Mouse (Mus musculus): ENCODE measurements around the gene C1qc. TPM values are rescaled to one million over a fixed set of nuclear protein-coding genes. Genes with fewer than 3 reads are reported as not detected.
A peak's percentile ranks its signal among the peaks of the same experiment; 100 is the strongest.

C1qc gene
- total RNA-seq, 2 experiments from 2014 or later, result 34.9 to 36.4 TPM

- intact Hi-C loops (cut with DNase I), result no loop called here
- DNase-seq, result no peak
Measured at GRCm38 (mm10) chr4:136860022-136860421, 32.8 kb downstream of the C1qc start.

- peak in 1 of 2 experiments; percentile 23 for DNase-seq
- intact Hi-C loops (cut with DNase I), result no loop called here
Measured at GRCm38 (mm10) chr4:136855081-136855480, 37.8 kb downstream of the C1qc start.

- intact Hi-C loops (cut with DNase I), result no loop called here
- DNase-seq, result no peak
Measured at GRCm38 (mm10) chr4:136852989-136853388, 39.9 kb downstream of the C1qc start.

GRCm38 (mm10) chr4:136852119-136852518, 40.7 kb downstream of the C1qc start:
- intact Hi-C loops (cut with DNase I), result no loop called here
- DNase-seq, result no peak

GRCm38 (mm10) chr4:136848565-136848964, 44.3 kb downstream of the C1qc start:
- DNase-seq, result no peak
- intact Hi-C loops (cut with DNase I), result no loop called here

- intact Hi-C loops (cut with DNase I), result no loop called here
Measured at GRCm38 (mm10) chr4:136847166-136847565, 45.7 kb downstream of the C1qc start.

GRCm38 (mm10) chr4:136842802-136843201, 50.1 kb downstream of the C1qc start:
- intact Hi-C loops (cut with DNase I), result loop anchor here (5.0 kb wide), 1 partner anchor 146 kb away; no protein-coding TSS in a partner anchor
- DNase-seq, result no peak

More at GRCm38 (mm10) chr4:136847166-136847565, 45.7 kb downstream of the C1qc start:
- no peak for DNase-seq

GRCm38 (mm10) chr4:136842033-136842432, 50.8 kb downstream of the C1qc start:
- intact Hi-C loops (cut with DNase I), result loop anchor here (5.0 kb wide), 1 partner anchor 145 kb away; no protein-coding TSS in a partner anchor
- DNase-seq, result no peak

GRCm38 (mm10) chr4:136841056-136841455, 51.8 kb downstream of the C1qc start:
- intact Hi-C loops (cut with DNase I), result loop anchor here (1.0 to 5.0 kb wide), 2 partner anchors 144 to 163 kb away; no protein-coding TSS in a partner anchor
- peak; percentile 79 to 88 for DNase-seq

Other genes with a start within 250 kb of the C1qc start
- 1 to 10 TPM in 1 of 2 experiments, under 1 TPM in 1; 0.81 to 1.1 TPM for gene Ephb2, start 57.1 kb downstream of the C1qc start, total RNA-seq (2021)
- gene C1qb, start 6.9 kb downstream of the C1qc start, total RNA-seq (2021), result 10 to 100 TPM; 41.6 to 44.7 TPM
- gene C1qa, start 5.7 kb upstream of the C1qc start, total RNA-seq (2021), result 10 to 100 TPM; 39.1 to 41.5 TPM
- gene Epha8, start 63.8 kb upstream of the C1qc start, total RNA-seq (2021), result not detected
- gene Zbtb40, start 155.7 kb upstream of the C1qc start, total RNA-seq (2021), result 1 to 10 TPM; 6.5 to 8.2 TPM